Mouse (Mus musculus) layer of hippocampus, postnatal 10 days (tissue): ENCODE data around the gene Pianp. TPM values are rescaled to one million over a fixed set of nuclear protein-coding genes. Genes with fewer than 3 reads are reported as not detected.

Experiments
- DNase-seq, 2 experiments: peaks; one replicate each; pipeline ENCODE4 v3.0.0; 2021; ENCODE audit warnings: low spot score in 2 of 2
- long read RNA-seq: library from polyadenylated mRNA; stranded (forward); transcript quantifications from one replicate; pipeline ENCODE4 v2.0.0, GENCODE M21; 2023
- total RNA-seq, 2 experiments: library from RNA; stranded (reverse); gene quantifications; 2 replicates each; pipeline ENCODE4 v1.2.3; 2021

The Pianp gene
- 100 to 1,000 TPM; 109 to 120 TPM for total RNA-seq
- long read RNA-seq, transcript Pianp-201 (6 exons, 2,250 nt) = major isoform, 41 of 70 reads
- long read RNA-seq, partial matches to known transcripts = 17 of 70 reads
- long read RNA-seq, other reads (novel, unspliced or antisense) = 11 of 70 reads

GRCm38 (mm10) chr6:124996551-124997501 is at the start of gene Pianp:
Pianp (plus strand) TSS chr6:124996694.
- DNase-seq = peak; percentile 84 to 89

- DNase-seq = no peak
Observed at GRCm38 (mm10) chr6:124953991-124954715, 42.3 kb upstream of the Pianp start.

- DNase-seq = no peak
Observed at GRCm38 (mm10) chr6:124955212-124955611, 41.3 kb upstream of the Pianp start.

GRCm38 (mm10) chr6:124958127-124958526 is 38.4 kb upstream of the Pianp start:
- no peak for DNase-seq

- no peak for DNase-seq
Observed at GRCm38 (mm10) chr6:124959960-124960359, 36.5 kb upstream of the Pianp start.

- no peak for DNase-seq
Observed at GRCm38 (mm10) chr6:124961021-124961420, 35.5 kb upstream of the Pianp start.

- no peak for DNase-seq
Observed at GRCm38 (mm10) chr6:124964638-124965037, 31.9 kb upstream of the Pianp start.

GRCm38 (mm10) chr6:124965088-124965719 is 31.3 kb upstream of the Pianp start, which contains the start of gene Cops7a:
Cops7a (minus strand) TSS chr6:124965538.
- DNase-seq = peak; percentile 97

- no peak for DNase-seq
Observed at GRCm38 (mm10) chr6:124965747-124966146, 30.7 kb upstream of the Pianp start.

- peak; percentile 19 to 34 for DNase-seq
Observed at GRCm38 (mm10) chr6:124966466-124967118, 29.9 kb upstream of the Pianp start.

- peak; percentile 55 to 61 for DNase-seq
Observed at GRCm38 (mm10) chr6:124967766-124968165, 28.7 kb upstream of the Pianp start.

- peak; percentile 20 for DNase-seq
Observed at GRCm38 (mm10) chr6:124992241-124992640, 4.3 kb upstream of the Pianp start.

GRCm38 (mm10) chr6:124993365-124993764 is 3.1 kb upstream of the Pianp start:
- peak in 1 of 2 experiments; percentile 10 for DNase-seq

- DNase-seq = peak; percentile 34 to 39
Observed at GRCm38 (mm10) chr6:124993876-124994275, 2.6 kb upstream of the Pianp start.

- DNase-seq = no peak
Observed at GRCm38 (mm10) chr6:124995246-124995645, 1.2 kb upstream of the Pianp start.

- DNase-seq = no peak
Observed at GRCm38 (mm10) chr6:124995831-124996403, 577 bp upstream of the Pianp start.

- peak; percentile 38 to 39 for DNase-seq
Observed at GRCm38 (mm10) chr6:124998066-124998465, 1.6 kb downstream of the Pianp start.

- DNase-seq = no peak
Observed at GRCm38 (mm10) chr6:124999091-124999490, 2.6 kb downstream of the Pianp start.

GRCm38 (mm10) chr6:124999546-124999945 is 3.1 kb downstream of the Pianp start:
- DNase-seq = no peak

GRCm38 (mm10) chr6:125003706-125004105 is 7.2 kb downstream of the Pianp start:
- DNase-seq = no peak
